Mouse (Mus musculus): ENCODE measurements around the gene Vapa.
"Not testable (repeated sequence)": the region's sequence is repeated elsewhere in the genome, so short reads cannot be mapped to it uniquely, and the experiment has no call there.

Gene Vapa

GRCm38 (mm10) chr17:65571466-65571865 is 41.9 kb downstream of the Vapa start:
- no peak for DNase-seq (ENCODE audit: low read depth in 1 of 2, low spot score in 2 of 2)

GRCm38 (mm10) chr17:65564189-65564588 is 49.2 kb downstream of the Vapa start:
- no peak for DNase-seq (ENCODE audit: low read depth in 1 of 2, low spot score in 2 of 2)

- no peak for DNase-seq (ENCODE audit: low read depth in 1 of 2, low spot score in 2 of 2)
Observed at GRCm38 (mm10) chr17:65563345-65563744, 50.0 kb downstream of the Vapa start.

- peak in 1 of 2 experiments; percentile 18 for DNase-seq (ENCODE audit: low read depth in 1 of 2, low spot score in 2 of 2)
Observed at GRCm38 (mm10) chr17:65562761-65563160, 50.6 kb downstream of the Vapa start.

- no peak for DNase-seq (ENCODE audit: low read depth in 1 of 2, low spot score in 2 of 2)
Observed at GRCm38 (mm10) chr17:65561361-65562015, 51.9 kb downstream of the Vapa start.

GRCm38 (mm10) chr17:65559273-65559672 is 54.1 kb downstream of the Vapa start:
- no peak for DNase-seq (ENCODE audit: low read depth in 1 of 2, low spot score in 2 of 2)

GRCm38 (mm10) chr17:65558788-65559187 is 54.6 kb downstream of the Vapa start:
- DNase-seq (ENCODE audit: low read depth in 1 of 2, low spot score in 2 of 2), result no peak

- peak in 1 of 2 experiments; percentile 16 for DNase-seq (ENCODE audit: low read depth in 1 of 2, low spot score in 2 of 2)
Observed at GRCm38 (mm10) chr17:65558217-65558616, 55.1 kb downstream of the Vapa start.

GRCm38 (mm10) chr17:65557212-65557611 is 56.1 kb downstream of the Vapa start:
- no peak for DNase-seq (ENCODE audit: low read depth in 1 of 2, low spot score in 2 of 2)

GRCm38 (mm10) chr17:65556798-65557197 is 56.6 kb downstream of the Vapa start:
- no peak for DNase-seq (ENCODE audit: low read depth in 1 of 2, low spot score in 2 of 2)

- DNase-seq (ENCODE audit: low read depth in 1 of 2, low spot score in 2 of 2), result no peak
Observed at GRCm38 (mm10) chr17:65552426-65552997, 60.8 kb downstream of the Vapa start.

- no peak for DNase-seq (ENCODE audit: low read depth in 1 of 2, low spot score in 2 of 2)
Observed at GRCm38 (mm10) chr17:65550357-65550756, 63.0 kb downstream of the Vapa start.

GRCm38 (mm10) chr17:65548698-65549365 is 64.5 kb downstream of the Vapa start:
- no peak for DNase-seq (ENCODE audit: low read depth in 1 of 2, low spot score in 2 of 2)

GRCm38 (mm10) chr17:65546221-65546620 is 67.1 kb downstream of the Vapa start:
- DNase-seq (ENCODE audit: low read depth in 1 of 2, low spot score in 2 of 2), result not testable (repeated sequence)

GRCm38 (mm10) chr17:65540441-65541272 is 72.7 kb downstream of the Vapa start, which contains the start of gene Tmem232:
Gene Tmem232, minus strand, starts transcription at chr17:65540782.
- no peak for DNase-seq (ENCODE audit: low read depth in 1 of 2, low spot score in 2 of 2)

GRCm38 (mm10) chr17:65536156-65536555 is 77.2 kb downstream of the Vapa start:
- DNase-seq (ENCODE audit: low read depth in 1 of 2, low spot score in 2 of 2), result no peak

GRCm38 (mm10) chr17:65532381-65532780 is 81.0 kb downstream of the Vapa start:
- not testable (repeated sequence) for DNase-seq (ENCODE audit: low read depth in 1 of 2, low spot score in 2 of 2)

Measured in monocyte, adult 2 months (primary cell).